Mouse (Mus musculus) frontal cortex, postnatal 25 days (tissue): ENCODE measurements at regions not wholly inside any gene's neighbourhood (a gene's known extent, or its start where the extent isn't known, plus 50 kb on each side); places are given as distances from the start of the nearest gene placed in this dataset.
"Not testable (repeated sequence)": the region's sequence is repeated elsewhere in the genome, so short reads cannot be mapped to it uniquely, and the experiment has no call there.

ENCODE experiments used
- DNase-seq, 2 experiments: peaks; one replicate each; pipeline ENCODE4 v3.0.0; 2022; ENCODE audit warnings: low spot score in 2 of 2

GRCm38 (mm10) chr13:19300320-19301011 lies 95.1 kb downstream of the Stard3nl start:
- not testable (repeated sequence) for DNase-seq

DNA sequence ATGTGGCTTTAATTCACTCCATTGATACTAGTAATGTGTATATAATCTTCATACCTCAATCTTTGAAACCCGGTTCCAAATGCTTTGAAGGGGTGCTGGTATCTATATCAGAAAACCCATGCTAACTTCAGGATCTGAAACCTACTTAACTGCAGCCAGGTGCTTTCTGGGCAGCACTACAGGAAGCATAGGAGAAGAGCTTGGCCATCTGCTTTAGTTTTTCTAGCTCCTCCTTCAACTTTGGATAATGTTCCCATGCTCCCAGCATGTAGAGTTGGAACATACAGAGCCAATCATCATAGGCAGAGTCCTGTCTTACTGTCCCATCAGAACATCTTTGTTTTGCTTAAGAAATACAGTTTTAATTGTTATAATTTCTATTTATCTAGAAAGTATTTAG lies 99.3 kb downstream of the Stard3nl start:
- no peak for DNase-seq

GRCm38 (mm10) chr13:19293041-19293440 lies 102.6 kb downstream of the Stard3nl start:
- no peak for DNase-seq

- DNase-seq = no peak
These were observed 112.4 kb downstream of the Stard3nl start for GRCm38 (mm10) chr13:19283161-19283560.

DNA sequence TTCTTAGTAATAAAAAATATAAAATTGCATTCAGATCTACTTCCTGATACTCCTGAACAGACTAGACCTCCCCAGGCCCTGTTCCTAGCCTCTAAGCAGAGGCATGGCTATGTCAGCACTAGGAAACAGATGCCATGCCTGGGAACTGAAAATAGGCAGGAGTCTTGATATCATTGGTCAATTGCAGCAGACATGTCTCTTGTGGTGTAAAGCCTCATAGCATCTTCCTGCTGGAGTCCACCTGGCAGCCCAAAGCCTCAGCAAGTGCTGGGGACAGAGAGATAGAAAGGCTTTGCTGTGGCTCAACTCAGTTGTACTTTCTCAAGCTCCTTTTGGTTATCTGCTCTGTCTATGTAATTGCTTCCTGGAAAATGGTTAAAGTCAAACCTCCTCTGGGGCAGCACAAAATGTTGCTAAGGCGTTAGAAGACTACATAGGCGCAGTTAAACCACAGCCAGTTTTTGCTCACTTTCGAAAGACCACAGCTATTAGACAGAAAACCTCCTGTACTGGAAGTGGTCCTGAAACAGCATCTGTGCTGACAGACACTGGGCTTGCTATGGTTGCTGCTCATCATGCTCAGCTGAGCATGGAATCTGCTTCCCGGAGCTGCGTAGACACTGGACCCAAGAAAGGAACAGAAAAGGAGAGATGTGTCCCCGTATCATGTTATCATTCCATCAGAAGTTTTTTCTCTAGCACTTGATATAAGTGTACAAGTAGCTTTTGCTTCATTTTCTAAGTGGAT lies 122.9 kb downstream of the Stard3nl start:
- DNase-seq = not testable (repeated sequence)

DNA sequence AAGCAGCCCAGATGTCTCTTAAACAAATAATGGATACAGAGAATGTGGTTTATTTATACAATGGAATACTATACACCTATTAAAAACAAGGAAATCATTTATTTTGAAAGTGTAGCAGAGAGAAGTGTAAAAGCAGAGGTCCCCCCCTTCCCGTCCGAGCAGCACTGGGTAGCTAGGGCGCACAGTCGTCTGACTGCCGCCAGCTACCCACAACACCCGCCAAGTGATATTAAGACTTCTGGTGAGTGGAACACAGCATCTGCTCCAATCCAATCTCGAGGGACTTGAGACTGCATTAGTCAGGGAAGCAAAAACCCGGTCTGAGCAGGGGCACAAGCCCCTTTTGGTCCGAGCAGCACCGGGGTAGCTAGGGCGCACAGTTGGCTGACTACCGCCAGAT lies 130.6 kb downstream of the Stard3nl start:
- DNase-seq = not testable (repeated sequence)

DNA sequence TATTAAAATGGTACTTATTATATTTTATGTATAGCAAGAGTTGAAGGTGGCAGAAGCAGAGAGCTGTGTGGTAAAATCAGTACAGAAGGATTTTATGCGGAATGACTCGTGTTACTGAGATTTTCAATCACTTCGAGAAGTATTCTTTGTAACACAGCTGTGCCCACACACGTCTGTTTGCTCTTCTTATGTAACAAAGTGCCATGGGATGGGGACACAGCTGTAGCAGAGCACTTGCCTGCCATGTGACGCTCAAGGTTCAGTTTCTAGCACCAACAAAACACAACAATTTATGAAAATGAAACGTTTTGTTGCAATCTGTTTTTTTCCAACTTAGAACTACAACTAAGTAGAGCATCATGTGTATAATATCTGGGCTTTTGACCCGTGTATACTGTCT lies 149.0 kb downstream of the Stard3nl start:
- DNase-seq = not testable (repeated sequence)

GRCm38 (mm10) chr13:19242580-19242979 lies 153.0 kb downstream of the Stard3nl start:
- not testable (repeated sequence) for DNase-seq

GRCm38 (mm10) chr13:19236340-19236739 lies 159.3 kb downstream of the Stard3nl start:
- peak in 1 of 2 experiments; percentile 10 for DNase-seq

- no peak for DNase-seq
These were observed 160.8 kb downstream of the Stard3nl start for GRCm38 (mm10) chr13:19234700-19235374.

DNA sequence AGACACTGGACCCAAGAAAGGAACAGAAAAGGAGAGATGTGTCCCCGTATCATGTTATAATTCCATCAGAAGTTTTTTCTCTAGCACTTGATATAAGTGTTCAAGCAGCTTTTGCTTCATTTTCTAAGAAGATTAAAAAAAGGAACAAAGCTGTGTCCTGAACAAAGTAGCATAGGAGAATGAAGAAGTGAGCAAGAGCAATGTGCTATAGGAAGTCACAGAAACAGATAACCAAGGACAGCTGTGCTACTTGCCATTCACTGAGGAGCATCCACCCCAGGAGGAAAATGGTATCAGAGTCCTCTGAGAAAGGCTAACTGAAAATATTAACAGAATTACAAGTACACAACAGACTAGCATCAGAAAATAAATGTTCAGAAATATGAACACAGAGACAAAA lies 175.6 kb downstream of the Stard3nl start:
- DNase-seq = not testable (repeated sequence)

- DNase-seq = not testable (repeated sequence)
These were observed 176.1 kb downstream of the Stard3nl start for GRCm38 (mm10) chr13:19219383-19219991.

- DNase-seq = no peak
These were observed 190.9 kb downstream of the Stard3nl start for GRCm38 (mm10) chr13:19204669-19205068.

DNA sequence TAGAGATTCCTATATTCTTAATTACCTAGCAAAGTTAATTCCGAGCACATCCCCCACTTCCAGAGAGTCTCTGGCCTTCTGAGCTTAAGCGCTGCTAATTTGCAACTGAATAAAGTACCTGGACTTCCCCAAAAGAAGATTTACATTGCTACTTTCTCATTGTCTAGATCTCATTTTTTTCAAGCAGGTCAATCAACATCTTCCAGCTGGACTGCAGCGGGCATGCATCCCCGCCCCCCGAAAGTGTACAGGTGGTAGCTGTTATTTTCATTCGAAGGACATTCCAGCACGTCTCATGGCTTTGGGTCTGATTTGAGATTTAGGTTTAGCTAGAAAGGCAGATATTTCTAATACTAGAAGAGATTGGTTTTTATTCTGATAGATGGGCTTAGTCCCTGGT lies 193.3 kb downstream of the Stard3nl start:
- DNase-seq = not testable (repeated sequence)
